Comparison of ENCODE assay signal across 12 mouse cellular contexts in the genomic region with DNA sequence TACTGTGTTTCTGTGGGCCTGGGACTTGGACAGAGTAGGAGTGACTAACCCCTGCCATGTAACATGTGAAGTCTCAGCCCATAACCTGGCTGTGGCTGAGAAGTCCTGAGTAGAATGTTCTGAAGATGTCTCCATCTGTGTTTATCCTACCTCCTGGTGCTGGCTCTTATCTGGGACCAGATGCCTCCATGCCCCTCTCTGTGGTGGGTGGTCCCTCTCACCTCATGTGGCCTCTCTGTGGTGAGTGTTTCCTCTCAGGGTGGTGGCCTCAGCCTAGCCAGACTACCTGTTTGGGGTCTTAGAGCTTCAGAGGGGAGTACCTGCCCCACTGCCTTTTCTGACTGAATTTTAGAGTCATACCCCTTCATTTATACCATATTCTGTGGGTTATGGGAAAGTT.
DNase-seq lines count a peak whose midpoint lies in the region; ATAC-seq and TF ChIP-seq lines count a peak whose summit lies in the region.
"Had no signal": no experiment of that assay in that cellular context is flagged by ENCODE, and none has a peak within 500 bp of the region (broad histone marks: within the 10 kb centered on the region; RNA-seq: fewer than 3 reads in every experiment).

No protein-coding gene starts in this region.

- ATAC-seq in hindbrain, embryonic 14.5 days (ENCODE audit: low FRiP score): 0 out of 2 replicates have a peak, but pooled peaks have one; percentile 2
- 0 out of 2 replicates have a peak, but pooled peaks have one; percentile 9 for ATAC-seq in liver, postnatal 0 days
- ATAC-seq in intestine, embryonic 15.5 days: no peak
- ATAC-seq: lung, postnatal 0 days had no signal

- TF ChIP-seq EP300 in liver, postnatal 0 days (IDR thresholded peaks at IDR 0.05; ENCODE audit: low read depth): no peak

- no peak for DNase-seq in heart, embryonic 10.5 days (ENCODE audit: low spot score)
- no peak for DNase-seq in heart, postnatal 25 days (ENCODE audit: low spot score)
- DNase-seq in embryonic facial prominence, embryonic 10.5 days (ENCODE audit: low spot score): no peak
- no peak for DNase-seq in hindbrain, embryonic 14.5 days (ENCODE audit: low spot score)
- peak; percentile 12 for DNase-seq in liver, postnatal 0 days
- no peak for DNase-seq in MN1 (ENCODE audit: low spot score)
- DNase-seq in layer of hippocampus, adult 18-20 months (ENCODE audit: low spot score in 2 of 2): no peak

- no peak for TF ChIP-seq CTCF in liver, postnatal 0 days (IDR thresholded peaks at IDR 0.05; ENCODE audit: low read depth)

- no peak overlapping the region for H3K4me3 ChIP-seq in heart, embryonic 10.5 days
- H3K4me3 ChIP-seq in embryonic facial prominence, embryonic 10.5 days: no peak overlapping the region
- H3K4me3 ChIP-seq in hindbrain, embryonic 14.5 days (replicated peaks; ENCODE audit: low read length): no peak overlapping the region
- H3K4me3 ChIP-seq in liver, postnatal 0 days (ENCODE audit: low read depth, low read length): no peak overlapping the region
- H3K4me3 ChIP-seq in intestine, embryonic 15.5 days (replicated peaks): no peak overlapping the region
- H3K4me3 ChIP-seq: heart, adult 2 months; kidney, embryonic 15.5 days had no signal

- H3K9ac ChIP-seq in hindbrain, embryonic 14.5 days: no peak overlapping the region
- H3K9ac ChIP-seq in liver, postnatal 0 days (replicated peaks): no peak overlapping the region
- H3K9ac ChIP-seq in intestine, embryonic 15.5 days: no peak overlapping the region
- H3K9ac ChIP-seq: kidney, embryonic 15.5 days had no signal

- H3K4me2 ChIP-seq in hindbrain, embryonic 14.5 days (replicated peaks): no peak overlapping the region
- no peak overlapping the region for H3K4me2 ChIP-seq in liver, postnatal 0 days (ENCODE audit: low read depth, low read length)
- no peak overlapping the region for H3K4me2 ChIP-seq in intestine, embryonic 15.5 days (replicated peaks)
- H3K4me2 ChIP-seq: kidney, embryonic 15.5 days had no signal

- H3K36me3 ChIP-seq in heart, embryonic 10.5 days: no peaks in the 10 kb centered on the region
- H3K36me3 ChIP-seq in embryonic facial prominence, embryonic 10.5 days (replicated peaks): no peaks in the 10 kb centered on the region
- H3K36me3 ChIP-seq in hindbrain, embryonic 14.5 days (replicated peaks; ENCODE audit: control insufficient read depth, insufficient read depth): no peaks in the 10 kb centered on the region
- no peaks in the 10 kb centered on the region for H3K36me3 ChIP-seq in liver, postnatal 0 days (replicated peaks; ENCODE audit: insufficient read depth, low read length)
- H3K36me3 ChIP-seq in intestine, embryonic 15.5 days: no peaks in the 10 kb centered on the region
- H3K36me3 ChIP-seq: kidney, embryonic 15.5 days had no signal

- no peaks in the 10 kb centered on the region for H3K9me3 ChIP-seq in heart, embryonic 10.5 days
- H3K9me3 ChIP-seq in embryonic facial prominence, embryonic 10.5 days: no peaks in the 10 kb centered on the region
- no peaks in the 10 kb centered on the region for H3K9me3 ChIP-seq in hindbrain, embryonic 14.5 days (ENCODE audit: control insufficient read depth, low read length)
- no peaks in the 10 kb centered on the region for H3K9me3 ChIP-seq in liver, postnatal 0 days (ENCODE audit: low read length)
- H3K9me3 ChIP-seq in intestine, embryonic 15.5 days: no peaks in the 10 kb centered on the region
- H3K9me3 ChIP-seq: kidney, embryonic 15.5 days had no signal

- intact Hi-C loops in heart, postnatal 25 days (cut with DNase I): loop anchor here (5.0 kb wide), 1 partner anchor 51 kb away; no protein-coding TSS in a partner anchor

- H3K27me3 ChIP-seq in heart, embryonic 10.5 days (ENCODE audit: insufficient read depth, poor library complexity, severe bottlenecking): no peaks in the 10 kb centered on the region
- H3K27me3 ChIP-seq in embryonic facial prominence, embryonic 10.5 days (replicated peaks; ENCODE audit: low read depth, poor library complexity, severe bottlenecking): no peaks in the 10 kb centered on the region
- no peaks in the 10 kb centered on the region for H3K27me3 ChIP-seq in hindbrain, embryonic 14.5 days (ENCODE audit: control insufficient read depth, insufficient read depth, low read length)
- no peaks in the 10 kb centered on the region for H3K27me3 ChIP-seq in liver, postnatal 0 days (ENCODE audit: insufficient read depth, low read length)
- no peaks in the 10 kb centered on the region for H3K27me3 ChIP-seq in intestine, embryonic 15.5 days (replicated peaks)
- H3K27me3 ChIP-seq: kidney, embryonic 15.5 days had no signal

- H3K4me1 ChIP-seq in heart, embryonic 10.5 days: peaks cover 42% of the 10 kb centered on the region
- peaks cover 16% of the 10 kb centered on the region for H3K4me1 ChIP-seq in embryonic facial prominence, embryonic 10.5 days
- peaks cover 23% of the 10 kb centered on the region for H3K4me1 ChIP-seq in hindbrain, embryonic 14.5 days (replicated peaks; ENCODE audit: control insufficient read depth, insufficient read depth, low read length)
- H3K4me1 ChIP-seq in liver, postnatal 0 days (ENCODE audit: insufficient read depth): peaks cover 4% of the 10 kb centered on the region
- 0 out of 2 replicates have a peak, but pooled peaks cover 3% of the 10 kb centered on the region for H3K4me1 ChIP-seq in intestine, embryonic 15.5 days (replicated peaks)

- H3K27ac ChIP-seq in heart, embryonic 10.5 days: peak overlapping the region; percentile 56
- 0 out of 2 replicates have a peak overlapping the region, but pooled peaks have one; percentile 31 for H3K27ac ChIP-seq in embryonic facial prominence, embryonic 10.5 days (replicated peaks)
- H3K27ac ChIP-seq in hindbrain, embryonic 14.5 days: peak overlapping the region; percentile 72
- no peak overlapping the region for H3K27ac ChIP-seq in liver, postnatal 0 days (ENCODE audit: low read depth)
- H3K27ac ChIP-seq in intestine, embryonic 15.5 days: no peak overlapping the region
- H3K27ac ChIP-seq: heart, adult 2 months; kidney, embryonic 15.5 days; stomach, postnatal 0 days had no signal

Comparison
In these comparisons a context has a peak if more than half of its experiments do, and no peak if none do; other contexts are left out.
1. H3K27ac ChIP-seq: peak in heart, embryonic 10.5 days (single experiment), embryonic facial prominence, embryonic 10.5 days (single experiment) and hindbrain, embryonic 14.5 days (single experiment); none in liver, postnatal 0 days (single experiment) and intestine, embryonic 15.5 days (single experiment).